Mouse (Mus musculus): ENCODE measurements at regions not wholly inside any gene's neighbourhood (a gene's known extent, or its start where the extent isn't known, plus 50 kb on each side); places are given as distances from the start of the nearest gene placed in this dataset.

- DNase-seq, result no peak
Observed at GRCm38 (mm10) chr12:9091951-9092350, 62.2 kb downstream of the Ttc32 start.

- no peak for DNase-seq
Observed at GRCm38 (mm10) chr12:9095061-9095460, 65.3 kb downstream of the Ttc32 start.

DNA sequence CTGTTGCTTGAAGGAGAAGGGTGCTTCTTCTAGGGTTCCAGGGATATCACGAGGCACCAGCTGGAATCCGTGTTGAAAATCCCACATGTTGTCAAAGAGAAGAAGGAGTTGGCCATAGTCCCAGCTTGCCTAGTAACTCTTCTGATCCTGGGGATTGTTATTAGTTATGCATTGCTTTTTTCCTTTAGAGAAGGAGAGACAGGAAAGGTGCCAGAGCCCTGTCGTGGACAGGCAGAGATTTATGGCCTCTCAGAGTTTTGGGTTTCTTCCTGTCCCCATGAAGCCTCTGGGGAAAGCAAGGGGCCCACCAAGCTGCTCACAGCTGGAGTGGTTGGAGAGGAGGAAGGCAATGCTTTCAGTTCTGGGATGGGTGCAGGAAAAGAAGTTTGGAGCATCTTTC is 76.6 kb downstream of the Ttc32 start:
- no peak for DNase-seq

DNA sequence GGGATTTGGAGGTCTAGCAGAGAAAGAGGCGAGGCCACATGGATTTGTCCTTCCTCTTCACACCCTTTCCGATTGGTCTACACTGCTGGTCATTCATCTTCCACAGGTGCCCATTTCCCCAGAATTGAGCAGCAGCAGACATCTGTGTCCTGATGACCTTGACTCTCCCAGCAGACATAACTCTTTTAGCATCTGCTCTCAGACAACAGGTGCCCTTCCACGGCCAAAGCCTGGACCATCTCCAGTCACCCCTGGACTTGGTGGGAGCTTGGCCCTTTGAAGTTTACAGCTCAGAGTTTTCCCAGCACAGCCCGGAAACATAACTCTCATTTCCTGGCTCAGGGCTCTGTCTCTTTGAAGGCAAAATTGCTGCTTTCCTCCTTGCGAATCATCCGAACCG is 80.0 kb downstream of the Ttc32 start:
- no peak for DNase-seq

GRCm38 (mm10) chr12:9112161-9112674 is 82.4 kb downstream of the Ttc32 start:
- DNase-seq, result no peak

GRCm38 (mm10) chr12:9113652-9114051 is 83.9 kb downstream of the Ttc32 start:
- peak; percentile 9 for DNase-seq

GRCm38 (mm10) chr12:9114061-9114460 is 84.3 kb downstream of the Ttc32 start:
- DNase-seq, result no peak

- no peak for DNase-seq
Observed at GRCm38 (mm10) chr12:9118576-9118975, 88.8 kb downstream of the Ttc32 start.

GRCm38 (mm10) chr12:9127931-9128550 is 98.2 kb downstream of the Ttc32 start:
- DNase-seq, result no peak

- DNase-seq, result no peak
Observed at GRCm38 (mm10) chr12:9128581-9129275, 98.9 kb downstream of the Ttc32 start.

- no peak for DNase-seq
Observed at GRCm38 (mm10) chr12:9132621-9133020, 102.8 kb downstream of the Ttc32 start.

DNA sequence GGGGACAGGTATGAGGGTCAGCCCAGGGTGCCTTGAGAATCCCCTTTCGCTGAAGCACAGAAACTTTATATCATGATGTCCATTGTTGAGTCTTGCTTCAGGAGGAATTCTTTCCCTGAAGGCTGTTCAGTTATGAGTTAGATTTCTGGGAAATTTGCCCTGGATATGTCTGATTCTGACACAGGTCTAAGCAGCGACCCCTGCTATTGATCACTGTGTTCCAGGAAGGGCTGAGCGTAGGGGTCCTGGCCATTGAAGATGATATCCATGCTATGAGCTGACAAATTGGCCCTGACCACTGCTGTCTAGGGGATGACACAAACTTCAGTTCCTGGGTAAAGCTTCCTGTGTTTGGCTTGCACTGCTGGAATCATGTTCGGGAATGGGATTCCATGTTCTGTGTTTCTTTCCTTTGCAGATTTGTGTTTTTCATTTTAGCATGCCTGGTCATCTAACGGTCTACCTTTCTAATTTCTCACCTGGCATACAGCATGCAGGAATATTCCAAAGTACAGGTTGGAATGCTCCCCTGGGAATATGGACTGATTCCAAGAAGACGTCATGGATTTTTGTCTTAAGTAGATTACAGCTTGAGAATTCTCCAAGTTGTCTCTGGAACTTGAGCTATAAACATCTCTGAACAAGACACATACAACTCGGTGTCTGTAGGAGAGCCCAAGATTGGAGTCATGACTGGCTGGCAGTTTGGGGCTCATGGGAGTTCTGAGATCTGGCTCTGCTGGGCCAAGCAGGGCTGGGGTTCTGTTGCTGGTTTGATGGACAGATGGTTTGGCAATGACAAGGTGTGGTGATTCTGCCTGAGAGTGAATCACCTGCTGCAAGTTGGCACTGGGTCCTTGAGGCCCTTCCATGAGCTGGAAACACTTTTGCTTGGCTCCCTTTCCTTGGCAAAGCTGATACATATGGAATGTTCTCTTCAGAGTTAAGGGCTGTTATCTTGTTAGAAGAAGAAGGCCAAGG is 104.4 kb downstream of the Ttc32 start:
- no peak for DNase-seq

- DNase-seq, result no peak
Observed at GRCm38 (mm10) chr12:9151001-9151400, 121.2 kb downstream of the Ttc32 start.

GRCm38 (mm10) chr12:9151426-9151825 is 121.6 kb downstream of the Ttc32 start:
- no peak for DNase-seq

DNA sequence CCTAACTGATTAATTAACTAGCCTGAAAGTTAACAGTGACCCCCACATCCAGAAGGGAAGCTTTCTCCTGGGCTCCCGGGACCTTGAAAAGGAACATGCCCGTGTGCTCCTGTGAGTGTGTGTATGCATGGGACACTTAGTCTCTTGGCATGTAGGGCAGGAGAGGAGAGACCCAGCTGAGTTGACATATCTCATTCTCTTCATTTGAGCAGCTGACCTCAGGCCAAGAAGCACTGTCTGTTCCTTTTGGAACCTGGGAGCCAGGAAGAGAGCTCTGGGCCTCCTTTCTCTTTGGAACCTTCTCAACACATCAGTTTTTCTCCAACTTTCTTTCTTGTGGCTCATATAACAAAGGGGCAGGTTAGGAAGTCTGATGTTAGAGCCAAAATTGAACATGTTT is 124.7 kb downstream of the Ttc32 start:
- DNase-seq, result no peak

- DNase-seq, result no peak
Observed at GRCm38 (mm10) chr12:9156794-9157193, 127.0 kb downstream of the Ttc32 start.

GRCm38 (mm10) chr12:9158751-9159150 is 129.0 kb downstream of the Ttc32 start:
- DNase-seq, result no peak

DNA sequence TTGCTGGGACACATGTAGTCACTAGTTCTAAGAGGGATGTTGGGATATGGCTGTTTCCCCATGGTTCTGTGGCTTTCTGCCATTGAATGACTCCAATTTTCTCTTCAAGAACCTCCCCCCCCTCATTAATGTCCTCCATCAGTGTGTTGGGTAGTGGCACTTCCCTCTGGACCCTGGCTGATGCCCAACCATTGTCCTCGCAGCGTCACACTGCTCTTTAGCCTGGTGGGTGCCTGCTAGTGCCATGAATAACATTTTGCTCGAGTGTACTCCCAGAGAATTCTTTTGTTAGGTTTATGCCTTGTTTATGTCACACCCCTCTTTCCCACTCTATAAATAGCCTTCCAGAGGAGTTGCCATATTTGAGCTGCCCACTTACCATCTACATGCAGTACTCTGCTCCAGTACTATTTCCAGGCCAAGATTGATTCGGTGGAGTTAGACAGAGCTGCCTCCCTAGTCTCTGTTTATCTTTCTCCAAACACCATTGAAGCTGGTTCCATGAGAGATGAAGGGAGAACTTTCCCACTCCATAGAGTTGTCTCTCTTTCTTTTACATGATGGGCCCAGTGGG is 135.7 kb downstream of the Ttc32 start:
- DNase-seq, result no peak

- peak; percentile 9 for DNase-seq
Observed at GRCm38 (mm10) chr12:9166218-9166908, 136.6 kb downstream of the Ttc32 start.

DNA sequence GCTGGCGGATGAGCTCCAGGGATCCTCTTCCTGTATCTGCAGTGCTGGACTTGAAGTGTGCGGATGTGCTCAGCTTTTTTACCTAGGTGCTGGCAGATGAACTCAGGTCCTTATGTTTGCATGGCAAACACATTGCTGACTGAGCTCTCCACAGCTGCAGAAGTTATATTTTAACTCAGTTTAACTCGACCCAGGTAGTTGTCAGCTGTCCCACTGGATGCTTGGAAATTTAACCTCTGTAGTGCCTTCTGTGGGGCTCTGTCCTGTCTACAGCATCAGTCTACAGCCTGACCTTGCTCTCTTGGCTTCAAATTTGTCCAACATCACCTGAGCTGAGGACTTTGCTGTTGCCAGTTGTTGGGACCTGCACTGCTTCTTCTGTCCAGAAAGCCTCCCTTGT is 139.2 kb downstream of the Ttc32 start:
- DNase-seq, result no peak

- DNase-seq, result no peak
Observed at GRCm38 (mm10) chr12:9173680-9174079, 143.9 kb downstream of the Ttc32 start.

DNA sequence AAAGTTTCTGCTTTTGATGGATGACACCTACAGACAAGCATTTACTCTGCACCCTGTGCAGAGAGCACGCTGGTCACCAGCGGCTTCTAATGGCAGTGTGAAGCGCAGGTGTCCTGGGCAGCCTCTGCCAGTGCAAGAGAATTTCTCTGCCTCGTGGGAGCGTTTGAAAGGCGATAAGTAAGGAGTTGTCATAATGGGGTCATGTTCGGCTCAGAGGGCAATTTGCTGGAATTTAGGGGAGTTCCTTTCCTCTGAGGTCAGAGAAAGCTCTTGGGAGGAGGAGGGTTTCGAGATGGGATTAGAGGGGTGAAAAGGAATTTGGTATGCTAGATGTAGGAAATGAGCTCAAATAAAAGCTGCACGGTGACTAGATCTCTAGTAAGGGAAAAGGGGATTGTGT is 144.5 kb downstream of the Ttc32 start:
- DNase-seq, result no peak

Measured in right cerebral cortex, postnatal 25 days (tissue).